Mouse (Mus musculus) brain, embryonic 14.5 days (tissue): ENCODE data around the gene Adcy7.

Experiments
- CTCF ChIP-seq: fragments of 200-500 bp; IDR thresholded peaks from 2 replicates; pipeline ENCODE4 v1.5.1; 2012; ENCODE audit warnings: inconsistent platforms, mild to moderate bottlenecking, moderate library complexity, borderline replicate concordance; ENCODE audit not compliant: insufficient read depth, insufficient read length; ENCODE audit errors: extremely low read depth
- POLR2A ChIP-seq: fragments of 200-500 bp; IDR thresholded peaks from 2 replicates; pipeline ENCODE4 v1.6.1; 2012; ENCODE audit warnings: mild to moderate bottlenecking, inconsistent platforms, borderline replicate concordance; ENCODE audit not compliant: poor library complexity, insufficient read depth, insufficient read length, severe bottlenecking; ENCODE audit errors: extremely low read depth

DNA sequence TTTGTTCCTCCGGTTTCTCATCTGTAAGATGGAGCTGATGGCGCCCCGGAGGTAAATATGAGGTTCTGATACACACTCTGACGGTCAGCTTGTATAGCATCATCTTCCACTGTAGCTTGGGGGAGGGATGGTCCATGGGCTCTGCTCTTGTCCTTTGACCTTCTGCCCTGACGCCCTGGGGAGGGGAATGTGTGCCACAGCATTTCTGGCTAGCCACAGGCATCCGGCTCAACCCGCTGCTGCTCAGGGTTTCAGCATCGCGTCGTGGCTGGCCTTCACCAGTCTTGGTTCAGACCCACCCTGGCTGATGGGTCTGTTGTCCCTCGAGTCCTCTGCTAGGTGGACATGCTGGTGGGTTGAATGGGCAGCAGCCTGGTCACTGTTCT lies 19.1 kb downstream of the Adcy7 start:
- TF ChIP-seq CTCF (no peak), POLR2A (no peak)
